Mouse (Mus musculus) liver, adult 2 months (tissue): ENCODE data around the gene Zc3h18.

Source experiments
- CTCF ChIP-seq: fragments of 200-500 bp; IDR thresholded peaks from 2 replicates; pipeline ENCODE4 v1.5.1; 2011; ENCODE audit warnings: low read depth, low read length, control low read depth
- POLR2A ChIP-seq: fragments of 200-500 bp; IDR thresholded peaks from 2 replicates; pipeline ENCODE4 v1.6.1; 2011; ENCODE audit warnings: low read length, control low read depth; ENCODE audit not compliant: insufficient read depth; ENCODE audit errors: extremely low read depth

GRCm38 (mm10) chr8:122343758-122344157 is 32.7 kb upstream of the Zc3h18 start:
- no peak for TF ChIP-seq CTCF
- TF ChIP-seq POLR2A: no peak
